Mouse (Mus musculus): ENCODE data around the gene Samd4.
A peak's percentile ranks its signal among the peaks of the same experiment; 100 is the strongest.
"Not testable (repeated sequence)": the region's sequence is repeated elsewhere in the genome, so short reads cannot be mapped to it uniquely, and the experiment has no call there.

The Samd4 gene

GRCm38 (mm10) chr14:47075856-47076255, 193.2 kb downstream of the Samd4 start:
- DNase-seq: no peak

GRCm38 (mm10) chr14:47076956-47077575, 194.4 kb downstream of the Samd4 start:
- DNase-seq: peak; percentile 54 to 74

GRCm38 (mm10) chr14:47077576-47077970, 194.9 kb downstream of the Samd4 start:
- DNase-seq: no peak

DNA sequence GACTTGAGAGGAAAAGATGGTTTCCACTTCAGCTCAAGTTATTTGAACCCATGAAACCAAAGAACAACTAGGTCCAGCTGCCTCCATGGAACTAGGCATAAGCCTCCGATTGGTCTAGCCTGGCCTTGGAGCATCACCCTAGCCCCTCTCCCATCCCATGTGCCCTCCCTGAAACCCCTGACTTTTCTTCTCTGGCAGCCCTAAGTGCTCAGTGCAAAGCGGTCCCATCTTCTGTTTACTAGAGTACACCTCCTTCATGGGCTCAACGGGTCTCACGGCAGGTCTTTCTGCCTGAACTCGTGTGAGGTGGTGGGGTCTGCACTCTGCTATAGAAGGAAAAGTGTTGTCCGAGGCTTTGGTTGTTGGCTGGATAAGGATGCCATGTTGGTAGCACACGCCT, 197.3 kb downstream of the Samd4 start:
- no peak for DNase-seq

DNA sequence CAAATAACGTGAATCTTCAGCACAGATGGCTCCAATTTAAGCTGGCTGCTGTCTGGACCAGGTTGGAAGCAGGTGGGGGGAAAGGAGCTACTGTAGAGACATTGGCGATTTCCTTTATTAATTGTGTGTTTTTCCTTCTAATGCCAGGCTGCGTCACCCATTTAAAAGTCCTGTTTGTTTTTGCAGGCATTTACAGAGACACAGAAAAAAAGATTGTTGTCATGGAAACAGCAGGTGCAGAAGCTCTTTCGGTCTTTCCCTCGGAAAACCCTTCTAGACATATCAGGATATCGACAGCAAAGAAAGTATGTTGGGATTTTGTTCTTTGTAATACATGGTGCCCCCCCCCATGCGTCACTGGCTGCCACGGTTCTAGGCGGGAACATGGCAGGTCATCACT, 200.7 kb downstream of the Samd4 start:
- no peak for DNase-seq

DNA sequence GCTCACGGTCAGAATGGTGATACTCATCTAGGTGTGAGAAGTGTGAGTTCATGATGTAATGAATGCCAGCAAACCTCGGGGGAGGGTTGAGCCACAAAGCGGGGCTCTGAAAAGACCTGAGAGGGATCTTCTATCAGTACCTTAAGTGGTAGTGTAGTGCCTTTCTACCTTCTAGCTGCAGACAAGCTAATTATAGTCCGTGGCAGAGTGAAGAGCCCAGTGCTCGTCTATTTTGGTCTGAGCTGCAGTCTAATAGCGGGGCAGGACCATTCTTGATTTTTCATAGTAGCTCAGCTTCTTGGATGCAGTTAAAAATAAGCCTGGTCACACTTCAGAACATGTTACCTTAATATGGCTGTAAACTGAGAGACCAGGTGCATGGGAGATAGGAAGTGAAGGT, 201.2 kb downstream of the Samd4 start:
- DNase-seq: no peak

GRCm38 (mm10) chr14:47084686-47085085, 202.0 kb downstream of the Samd4 start:
- DNase-seq: no peak

DNA sequence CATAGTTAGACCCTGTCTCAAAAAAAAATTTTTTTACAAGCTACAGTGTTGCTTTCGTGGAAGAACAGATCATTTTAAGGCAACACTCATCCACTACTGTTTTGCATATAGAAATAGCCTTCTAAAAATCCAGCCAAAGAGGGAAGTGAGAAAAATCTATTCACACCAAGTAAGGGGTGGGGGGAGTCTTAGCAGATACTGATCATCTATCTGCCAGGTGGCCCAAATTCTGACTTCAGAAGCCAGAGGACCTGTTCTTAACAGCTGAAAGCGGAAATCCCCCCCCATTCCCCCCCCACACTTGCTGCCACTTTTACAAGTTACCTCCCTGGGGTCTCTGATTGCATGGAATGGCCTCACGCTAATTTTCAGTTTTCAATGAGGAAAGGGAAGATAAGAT, 203.5 kb downstream of the Samd4 start:
- no peak for DNase-seq

DNA sequence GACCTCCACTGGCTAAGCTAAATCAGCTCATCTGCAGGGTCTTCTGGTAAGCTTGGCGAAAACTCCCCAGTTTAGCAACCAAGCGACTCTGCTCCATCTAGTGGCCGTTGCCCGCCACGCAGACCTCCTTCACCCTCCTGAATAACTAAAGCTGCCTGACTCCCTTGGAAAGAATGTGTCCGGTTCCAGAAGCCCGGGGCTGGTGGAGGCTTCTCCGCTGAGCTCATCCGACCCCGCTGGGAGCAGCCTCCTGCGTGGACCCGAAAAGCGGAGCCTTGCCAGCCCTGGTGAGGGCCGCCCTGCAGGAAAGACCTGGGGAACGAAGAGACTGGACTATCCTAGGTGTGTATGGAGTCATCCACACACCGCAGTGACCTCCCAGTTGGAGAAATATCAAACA, 204.1 kb downstream of the Samd4 start:
- peak; percentile 61 to 68 for DNase-seq

- DNase-seq: peak; percentile 75 to 82
Observed at GRCm38 (mm10) chr14:47087182-47087581, 204.5 kb downstream of the Samd4 start.

DNA sequence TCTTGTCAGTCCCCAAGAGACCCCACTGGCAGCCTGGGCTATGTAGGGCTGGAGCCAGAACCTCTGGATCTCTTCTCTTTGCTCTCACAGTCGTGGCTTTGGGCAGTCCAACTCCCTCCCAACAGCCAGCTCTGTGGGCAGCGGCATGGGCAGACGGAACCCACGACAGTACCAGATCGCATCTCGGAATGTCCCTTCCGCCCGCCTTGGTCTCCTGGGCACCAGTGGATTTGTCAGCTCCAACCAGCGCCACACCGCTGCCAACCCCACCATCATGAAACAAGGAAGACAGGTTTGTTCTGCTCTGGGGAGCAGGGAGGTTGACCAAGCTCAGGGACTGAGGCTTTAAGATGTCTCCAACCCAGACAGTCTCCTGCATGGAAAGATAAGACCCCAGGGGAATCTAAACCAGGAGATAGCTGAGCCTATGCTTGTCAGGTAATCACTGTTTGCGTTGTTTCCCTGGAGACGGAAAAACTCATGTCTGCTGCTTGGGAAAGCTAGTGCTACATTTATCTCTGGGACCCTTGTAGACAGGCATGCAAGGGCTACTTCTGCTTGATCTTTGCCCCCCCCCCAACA, 205.1 kb downstream of the Samd4 start:
- DNase-seq: no peak

- DNase-seq: no peak
Observed at GRCm38 (mm10) chr14:47088339-47088738, 205.7 kb downstream of the Samd4 start.

- no peak for DNase-seq
Observed at GRCm38 (mm10) chr14:47089153-47089552, 206.5 kb downstream of the Samd4 start.

DNA sequence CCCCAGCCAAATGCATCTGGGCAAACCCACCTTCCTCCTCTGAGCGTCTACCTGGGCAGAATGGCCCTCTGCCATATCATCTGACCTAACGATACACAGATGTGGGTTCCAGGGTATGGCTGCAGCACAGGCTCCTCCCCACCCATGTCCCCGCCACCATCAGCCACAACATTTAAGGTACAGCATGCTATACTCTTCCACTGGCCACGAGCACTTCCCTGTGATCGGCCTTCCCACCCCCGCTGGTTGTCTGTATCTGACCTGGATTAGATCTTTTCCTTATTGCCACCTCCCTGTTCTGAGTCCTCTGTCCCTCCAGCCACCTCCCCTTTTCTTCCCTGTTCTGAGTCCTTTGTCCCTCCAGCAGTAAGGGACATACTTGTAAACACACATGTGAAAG, 209.3 kb downstream of the Samd4 start:
- DNase-seq: no peak

DNA sequence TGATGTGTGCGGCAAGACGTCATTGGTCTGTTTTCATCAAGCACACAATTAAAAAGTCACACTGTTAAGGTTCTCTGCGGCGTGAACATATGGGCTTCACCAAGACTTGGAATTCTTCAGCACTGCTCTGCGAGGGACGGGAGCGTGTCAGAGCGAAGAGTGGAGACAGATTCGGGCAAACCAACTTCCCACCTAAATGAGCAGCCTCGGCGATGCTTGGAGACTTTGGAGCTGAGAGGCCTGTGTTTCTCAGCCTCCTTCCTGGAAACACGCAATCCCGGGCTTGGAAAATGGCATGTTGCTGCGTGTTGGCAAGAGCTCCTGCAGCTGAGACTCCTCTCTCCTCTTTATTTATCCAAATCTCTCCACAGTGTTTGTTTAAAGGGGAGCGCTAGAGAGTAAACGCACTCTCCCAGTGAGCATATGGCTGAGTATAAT, 210.7 kb downstream of the Samd4 start:
- no peak for DNase-seq

GRCm38 (mm10) chr14:47095036-47095435, 212.4 kb downstream of the Samd4 start:
- DNase-seq: no peak

DNA sequence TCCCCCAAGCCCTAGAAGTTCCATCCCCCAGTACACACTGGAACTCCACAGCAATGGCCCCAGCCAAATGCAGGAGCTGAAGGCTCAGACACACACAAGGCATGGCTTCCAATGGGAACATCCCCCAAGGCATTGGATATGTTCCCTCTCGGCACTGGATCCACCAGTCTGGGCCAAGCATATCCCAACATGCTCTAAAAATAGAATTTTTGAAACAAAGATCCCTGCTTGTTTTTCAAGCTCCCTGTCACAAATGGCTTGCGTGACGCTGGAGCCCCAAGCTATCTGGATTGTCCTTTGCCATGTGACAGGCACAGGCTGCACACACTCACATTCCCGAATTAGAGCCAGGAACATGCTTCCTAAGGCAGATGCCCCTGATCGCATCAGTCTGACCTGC, 213.7 kb downstream of the Samd4 start:
- no peak for DNase-seq

- DNase-seq: peak; percentile 41 to 43
Observed at GRCm38 (mm10) chr14:47104246-47105173, 221.9 kb downstream of the Samd4 start.

DNA sequence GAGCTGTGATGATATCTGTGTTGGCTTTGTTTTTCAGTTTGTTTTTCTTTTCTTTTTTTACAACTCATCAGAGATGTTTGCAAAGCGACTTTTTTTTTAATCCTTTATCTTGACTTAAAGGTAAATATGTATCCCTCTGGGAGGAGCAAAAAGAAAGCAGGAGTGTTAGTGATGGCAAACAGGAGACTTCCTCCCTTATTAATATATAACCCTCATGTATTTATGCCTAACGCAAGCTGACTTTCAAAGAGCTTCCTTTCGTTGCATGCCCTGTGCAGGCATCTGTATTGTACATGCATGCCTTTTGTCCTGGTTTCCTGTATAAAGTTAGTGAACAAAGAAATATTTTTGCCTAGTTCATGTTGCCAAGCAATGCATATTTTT, 222.5 kb downstream of the Samd4 start:
- no peak for DNase-seq

DNA sequence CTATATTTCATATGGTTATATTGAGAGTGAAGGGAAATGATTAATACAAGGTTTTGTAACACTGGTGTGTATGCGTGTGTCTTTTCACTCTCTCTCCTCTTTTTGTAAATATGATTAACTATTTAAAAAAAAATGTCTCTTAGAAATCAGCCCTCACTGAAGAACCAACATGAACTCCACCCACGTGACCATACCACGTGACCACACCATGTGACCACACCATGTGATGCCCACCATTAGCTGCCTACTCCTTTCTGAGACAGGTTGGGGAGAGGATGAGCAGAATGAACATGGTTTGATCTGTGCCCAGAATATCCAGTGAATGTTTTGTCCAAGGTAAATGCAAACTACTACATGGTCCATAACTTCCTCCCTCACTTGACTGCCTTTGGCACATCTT, 223.1 kb downstream of the Samd4 start:
- DNase-seq: no peak

DNA sequence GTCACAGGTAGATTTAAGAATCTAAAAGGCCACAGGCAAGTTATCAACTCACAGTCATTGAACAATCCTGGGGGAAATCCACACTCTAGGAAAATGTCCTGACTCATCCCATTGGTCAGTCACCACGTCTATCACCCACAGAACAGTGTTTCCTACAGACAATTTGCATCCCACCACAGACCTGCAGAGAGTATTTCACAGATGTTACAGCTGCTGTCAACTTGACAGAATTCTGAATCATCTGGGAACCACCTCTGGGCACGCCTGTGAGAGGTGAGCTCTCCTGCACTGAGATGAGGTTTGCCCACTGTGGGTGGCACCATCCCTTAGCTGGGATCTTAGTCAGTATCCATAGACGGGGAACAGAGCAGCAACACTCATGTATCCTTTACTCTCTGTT, 224.8 kb downstream of the Samd4 start:
- DNase-seq: no peak

DNA sequence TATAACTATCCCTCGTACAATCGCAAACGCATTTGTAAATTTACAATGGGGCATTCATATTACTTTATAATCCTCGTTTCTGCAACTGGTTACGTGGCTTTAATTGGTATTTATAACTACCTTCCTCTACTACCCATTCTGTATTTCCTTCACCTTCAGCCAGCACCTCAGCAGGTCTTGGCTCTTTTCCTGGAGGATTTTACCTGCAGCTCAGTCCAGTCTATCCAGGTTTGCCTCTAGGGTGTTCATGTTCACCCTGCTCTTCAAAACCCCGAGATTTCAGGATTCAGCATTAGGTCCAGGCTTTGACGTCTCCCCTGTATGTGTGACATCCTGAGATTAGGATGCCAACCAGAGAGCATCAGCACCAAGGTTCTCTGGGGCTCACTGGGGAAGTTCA, 227.7 kb downstream of the Samd4 start:
- not testable (repeated sequence) for DNase-seq

DNA sequence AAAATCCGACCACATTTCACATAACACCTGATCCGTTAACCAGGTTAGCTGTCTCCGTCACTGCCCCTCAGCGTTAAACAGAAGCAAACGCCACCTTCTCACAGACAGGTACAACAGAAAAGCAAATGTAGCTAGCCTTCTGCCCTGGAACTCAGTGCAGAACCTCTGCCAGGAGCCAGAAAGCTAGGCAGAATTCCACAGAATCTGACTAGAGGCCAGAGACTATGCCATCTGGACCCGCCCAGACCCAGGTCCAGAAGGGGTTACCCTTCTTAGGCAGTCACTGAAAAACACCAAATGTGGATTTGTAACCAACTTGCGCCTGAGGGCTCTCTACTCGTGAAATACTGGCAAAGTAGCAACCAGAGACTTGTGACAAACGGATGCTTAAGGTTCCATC, 228.7 kb downstream of the Samd4 start:
- no peak for DNase-seq

DNA sequence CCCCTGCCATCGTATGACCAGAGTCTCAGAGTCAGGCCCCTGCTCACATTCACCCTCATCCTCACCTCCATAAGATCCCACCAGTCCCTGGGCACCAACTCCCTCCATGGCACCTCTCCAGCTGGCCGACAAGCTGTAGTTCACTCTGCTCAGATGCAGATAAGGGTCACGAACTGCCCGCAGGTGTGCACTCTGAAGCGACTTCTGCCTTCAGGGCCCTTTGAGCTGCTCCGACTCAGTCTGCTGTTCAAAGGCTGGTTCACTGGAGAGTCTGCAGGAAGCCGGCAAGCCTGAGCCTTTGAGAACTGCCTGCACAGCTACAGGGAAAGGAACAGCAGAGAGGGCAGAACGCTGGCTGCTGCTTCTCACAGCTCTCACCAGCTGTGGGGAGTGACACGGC, 232.5 kb downstream of the Samd4 start:
- peak; percentile 70 to 84 for DNase-seq

Data from thymus, postnatal 36 days (tissue).